9 mouse cellular contexts compared by ENCODE assay signal in the genomic region with DNA sequence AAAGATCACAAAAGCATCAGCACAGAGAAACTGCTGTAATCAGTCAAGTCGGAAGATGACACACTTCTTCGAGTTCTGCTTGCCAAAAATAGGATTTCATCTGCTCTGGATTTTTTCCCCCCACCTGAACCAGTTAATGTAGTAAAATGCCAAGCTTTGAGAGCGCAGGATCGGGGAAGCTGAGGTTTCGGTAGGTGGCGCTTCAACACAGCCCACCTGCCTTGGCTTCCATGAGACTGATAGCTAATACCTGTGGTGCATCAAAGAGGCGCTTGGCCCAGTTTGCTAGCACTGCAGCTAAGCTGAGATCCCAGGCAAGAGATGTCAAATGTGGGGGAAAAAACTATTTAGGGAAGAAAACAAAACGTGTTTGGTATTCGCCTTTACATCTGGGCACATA.
DNase-seq lines count a peak whose midpoint lies in the region; ATAC-seq lines count a peak whose summit lies in the region.
"Had no signal": no experiment of that assay in that cellular context is flagged by ENCODE, and none has a peak within 500 bp of the region (broad histone marks: within the 10 kb centered on the region; RNA-seq: fewer than 3 reads in every experiment).

No protein-coding gene starts in this region.

- ATAC-seq in midbrain, embryonic 13.5 days, result peak; percentile 67; the same call in 1 of the 2 replicates
- no peak for ATAC-seq in CD4-positive, CD25-positive, alpha-beta regulatory T cell, adult 4 months

- H3K36me3 ChIP-seq in midbrain, embryonic 13.5 days, result no peaks in the 10 kb centered on the region
- H3K36me3 ChIP-seq: embryonic facial prominence, embryonic 13.5 days; midbrain, embryonic 12.5 days had no signal

- no peak overlapping the region for H3K4me2 ChIP-seq in midbrain, embryonic 13.5 days (replicated peaks)
- H3K4me2 ChIP-seq: embryonic facial prominence, embryonic 13.5 days; midbrain, embryonic 12.5 days had no signal

- peaks cover 28% of the 10 kb centered on the region for H3K27me3 ChIP-seq in midbrain, embryonic 13.5 days

- no peaks in the 10 kb centered on the region for H3K9me3 ChIP-seq in midbrain, embryonic 13.5 days
- H3K9me3 ChIP-seq: embryonic facial prominence, embryonic 13.5 days; midbrain, embryonic 12.5 days had no signal

- no peak overlapping the region for H3K4me3 ChIP-seq in midbrain, embryonic 13.5 days (replicated peaks)
- H3K4me3 ChIP-seq: embryonic facial prominence, embryonic 13.5 days; midbrain, embryonic 12.5 days had no signal

- WGBS in midbrain, embryonic 13.5 days, result 24% methylated on average over 9 of the region's 9 CpGs

- H3K27ac ChIP-seq in midbrain, embryonic 13.5 days, result no peak overlapping the region
- H3K27ac ChIP-seq: embryonic facial prominence, embryonic 13.5 days; midbrain, embryonic 12.5 days had no signal

- H3K4me1 ChIP-seq in midbrain, embryonic 13.5 days (replicated peaks), result no peaks in the 10 kb centered on the region; the same call in 1 of the 2 replicates
- H3K4me1 ChIP-seq: midbrain, embryonic 12.5 days had no signal

- peak; percentile 12 for DNase-seq in thymus, postnatal 0 days (ENCODE audit: low spot score)
- no peak for DNase-seq in thymus, postnatal 25 days
- peak; percentile 59 for DNase-seq in cerebellum, adult 8-10 months
- peak; percentile 11 to 80 for DNase-seq in frontal cortex, adult 2 months (ENCODE audit: extremely low spot score in 1 of 2, low spot score in 1 of 2)
- DNase-seq in left cerebral cortex, adult 11 months (ENCODE audit: low spot score), result peak; percentile 43

- no peak overlapping the region for H3K9ac ChIP-seq in midbrain, embryonic 13.5 days (replicated peaks)
- H3K9ac ChIP-seq: embryonic facial prominence, embryonic 13.5 days; midbrain, embryonic 12.5 days had no signal
